Mouse (Mus musculus) embryonic stem cell, embryonic (primary cell): ENCODE results near the gene Usp35.

Experiments used
- CTCF ChIA-PET, 4 experiments: fragments of 300-600 bp in 2 of 4; fragments of 350-600 bp in 2 of 4; sonication (Branson Sonifier 250); formaldehyde crosslinking; loops; one replicate each; lab custom pipeline; 2022; ENCODE audit warnings: inconsistent platforms in 2 of 4; lab: Charles Lee
- POLR2A ChIA-PET, 4 experiments: fragments of 300-600 bp in 2 of 4; fragments of 350-600 bp in 2 of 4; sonication (Branson Sonifier 250); formaldehyde crosslinking; loops; one replicate each; lab custom pipeline; 2022; ENCODE audit warnings: antibody characterized with exemption in 4 of 4, inconsistent platforms in 1 of 4; lab: Charles Lee

The Usp35 gene

DNA sequence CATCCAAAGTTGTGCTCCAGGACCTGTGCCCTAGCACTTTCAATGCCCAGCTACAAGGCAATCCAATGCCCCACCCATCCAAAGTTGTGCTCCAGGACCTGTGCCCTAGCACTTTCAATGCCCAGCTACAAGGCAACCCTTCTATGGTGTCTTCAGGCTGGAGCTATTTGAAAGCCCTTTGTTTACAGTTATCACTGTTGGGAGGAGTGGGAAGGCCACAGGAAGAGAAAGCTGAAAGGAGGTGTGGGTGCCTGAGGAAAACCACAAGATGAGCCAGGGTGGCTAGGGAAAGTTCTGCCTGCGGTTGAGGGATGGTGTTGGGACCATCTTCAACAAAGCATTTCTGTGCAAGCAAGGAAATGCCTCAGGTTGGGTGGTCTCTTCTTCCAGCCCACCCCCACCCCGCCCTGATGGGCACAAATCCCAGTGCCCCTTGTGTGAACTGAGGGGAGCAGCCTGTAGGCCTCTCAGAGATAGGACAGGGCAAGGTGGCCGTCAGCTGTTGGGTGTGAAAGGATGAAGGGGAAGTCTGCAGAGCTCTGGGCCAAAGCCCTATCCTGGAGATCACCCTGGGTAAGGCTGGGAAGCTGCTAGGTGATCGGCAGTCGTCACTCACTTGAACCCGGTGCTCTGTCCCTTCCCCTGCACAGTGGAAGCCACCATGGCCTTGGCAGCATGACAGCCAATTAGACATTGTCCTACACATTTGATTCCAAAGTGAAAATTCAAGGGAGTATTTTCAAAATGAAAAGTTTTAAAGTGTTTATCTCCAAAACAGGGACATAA lies 1.5 kb upstream of the Usp35 start:
- CTCF ChIA-PET = interaction anchor here in 1 of 4 experiments (1.3 kb wide), 1 partner anchor 36 kb away, joined by 8 read pairs; no protein-coding TSS in a partner anchor

DNA sequence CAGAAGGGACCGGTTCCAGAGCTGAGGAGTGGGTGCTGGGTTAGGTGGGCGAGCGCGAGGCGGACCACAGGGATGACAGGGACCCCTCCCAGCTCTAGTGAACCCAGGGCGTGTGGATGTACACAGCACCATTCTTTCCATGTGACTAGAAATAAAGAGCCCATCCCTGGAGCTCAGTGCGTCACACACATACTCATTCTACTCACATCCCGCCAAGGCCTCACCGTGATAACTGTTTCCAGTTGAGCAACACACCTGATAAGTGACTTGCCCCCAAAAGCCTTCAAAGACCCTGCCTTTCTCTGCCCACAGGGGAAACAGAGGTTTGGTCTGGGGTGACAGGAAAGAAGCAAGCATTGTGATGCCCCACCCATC lies 834 bp upstream of the Usp35 start:
- POLR2A ChIA-PET = interaction anchor here in 3 of 4 experiments (0.6 to 2.5 kb wide), 21 partner anchors 8 to 422 kb away, joined by 3 to 30 read pairs (median 4); partner anchors contain the start of genes Alg8 (in 2 of the 3), Aamdc (in 1 of the 3), Aqp11 (in 1 of the 3) and Ints4 (in 1 of the 3)
- CTCF ChIA-PET = interaction anchor here in 1 of 4 experiments (1.3 kb wide), 1 partner anchor 35 kb away, joined by 8 read pairs; no protein-coding TSS in a partner anchor

More for the DNA sequence above, 1.5 kb upstream of the Usp35 start:
- POLR2A ChIA-PET = interaction anchor here in 3 of 4 experiments (0.7 to 2.5 kb wide), 12 partner anchors 8 to 252 kb away, joined by 3 to 30 read pairs (median 5); partner anchors contain the start of genes Alg8 (in 2 of the 3), Aamdc (in 1 of the 3), Gab2 (in 1 of the 3) and Ints4 (in 1 of the 3)

GRCm38 (mm10) chr7:97330931-97331645 lies 732 bp downstream of the Usp35 start:
- CTCF ChIA-PET = interaction anchor here in 1 of 4 experiments (0.8 to 1.3 kb wide), 2 partner anchors 10 to 34 kb away, joined by 3 to 4 read pairs; no protein-coding TSS in a partner anchor
- POLR2A ChIA-PET = interaction anchor here in 1 of 4 experiments (0.5 to 2.9 kb wide), 4 partner anchors 10 to 1889 kb away, joined by 4 to 9 read pairs (median 6); partner anchors contain the start of gene Alg8

DNA sequence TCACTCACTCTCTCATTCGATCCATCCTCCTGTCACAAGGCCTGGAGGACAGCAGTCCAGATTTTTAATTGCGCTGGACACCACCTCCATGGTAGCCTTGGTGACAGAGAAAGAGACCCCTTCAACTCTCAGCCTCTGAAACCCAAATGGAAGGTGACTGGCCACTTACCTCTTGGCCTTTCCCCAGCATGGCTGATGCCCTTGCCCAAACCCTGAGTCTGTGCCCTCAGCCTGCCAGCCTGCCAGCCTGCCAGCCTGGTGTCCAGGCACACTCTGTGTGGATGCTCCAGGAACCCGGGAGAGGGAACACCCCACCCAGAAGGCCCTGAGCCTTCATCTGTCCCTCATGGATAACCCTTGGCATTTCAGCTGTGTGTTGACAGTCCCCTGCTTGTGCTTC lies 2.1 kb downstream of the Usp35 start:
- ChIA-PET POLR2A (interaction anchor here in 2 of 4 experiments (0.7 to 2.9 kb wide), 4 partner anchors 11 to 42 kb away, joined by 3 to 9 read pairs (median 4); partner anchors contain the start of gene Alg8 (in 1 of the 2)), CTCF (interaction anchor here in 1 of 4 experiments (1.3 kb wide), 1 partner anchor 32 kb away, joined by 3 read pairs; no protein-coding TSS in a partner anchor)

- CTCF ChIA-PET = interaction anchor here in 1 of 4 experiments (1.3 kb wide), 1 partner anchor 31 kb away, joined by 3 read pairs; no protein-coding TSS in a partner anchor
- POLR2A ChIA-PET = interaction anchor here in 2 of 4 experiments (0.7 to 2.9 kb wide), 4 partner anchors 12 to 43 kb away, joined by 3 to 9 read pairs (median 4); partner anchors contain the start of gene Alg8 (in 1 of the 2)
Observed at GRCm38 (mm10) chr7:97328891-97329588, 2.8 kb downstream of the Usp35 start.

DNA sequence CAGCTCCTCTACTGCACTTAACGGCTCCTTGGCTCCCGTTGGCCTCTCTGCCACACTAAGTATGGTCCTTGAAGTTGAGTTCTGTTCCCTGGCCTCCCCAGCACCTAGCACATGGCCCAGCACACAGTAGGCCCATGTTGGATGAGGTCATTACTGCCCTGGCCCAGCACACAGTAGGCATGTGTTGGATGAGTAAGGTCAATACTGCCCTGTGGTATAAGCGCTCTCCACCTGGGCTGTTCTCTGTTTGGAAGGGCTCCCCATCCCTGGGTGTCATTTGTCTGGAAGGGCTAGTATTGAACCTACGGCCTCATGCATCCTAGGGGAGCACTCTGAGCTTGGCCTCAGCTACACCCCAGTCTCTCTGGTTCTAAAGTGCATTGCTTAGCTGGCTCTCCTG lies 4.4 kb downstream of the Usp35 start:
- CTCF ChIA-PET = no interaction called here
- POLR2A ChIA-PET = interaction anchor here in 1 of 4 experiments (0.7 to 0.8 kb wide), 2 partner anchors 43 to 45 kb away, joined by 4 to 5 read pairs; no protein-coding TSS in a partner anchor

- ChIA-PET POLR2A (interaction anchor here in 3 of 4 experiments (0.5 to 3.0 kb wide), 10 partner anchors 11 to 374 kb away, joined by 3 to 13 read pairs (median 4); partner anchors contain the start of genes Alg8 (in 2 of the 3) and Nars2 (in 1 of the 3)), CTCF (interaction anchor here in 1 of 4 experiments (1.4 kb wide), 1 partner anchor 28 kb away, joined by 5 read pairs; no protein-coding TSS in a partner anchor)
Observed at GRCm38 (mm10) chr7:97325156-97325985, 6.4 kb downstream of the Usp35 start.

GRCm38 (mm10) chr7:97324342-97324741 lies 7.5 kb downstream of the Usp35 start:
- ChIA-PET CTCF (interaction anchor here in 1 of 4 experiments (0.6 kb wide), 1 partner anchor 17 kb away, joined by 5 read pairs; no protein-coding TSS in a partner anchor), POLR2A (interaction anchor here in 2 of 4 experiments (1.0 to 3.0 kb wide), 4 partner anchors 10 to 47 kb away, joined by 3 to 13 read pairs (median 6); partner anchors contain the start of gene Alg8 (in 1 of the 2))

- CTCF ChIA-PET = no interaction called here
- POLR2A ChIA-PET = interaction anchor here in 2 of 4 experiments (0.5 to 1.4 kb wide), 3 partner anchors 8 to 237 kb away, joined by 3 to 9 read pairs (median 4); partner anchors contain the start of genes Kctd21 (in 1 of the 2) and Usp35 (in 1 of the 2)
Observed at GRCm38 (mm10) chr7:97317706-97318105, 14.1 kb downstream of the Usp35 start.

DNA sequence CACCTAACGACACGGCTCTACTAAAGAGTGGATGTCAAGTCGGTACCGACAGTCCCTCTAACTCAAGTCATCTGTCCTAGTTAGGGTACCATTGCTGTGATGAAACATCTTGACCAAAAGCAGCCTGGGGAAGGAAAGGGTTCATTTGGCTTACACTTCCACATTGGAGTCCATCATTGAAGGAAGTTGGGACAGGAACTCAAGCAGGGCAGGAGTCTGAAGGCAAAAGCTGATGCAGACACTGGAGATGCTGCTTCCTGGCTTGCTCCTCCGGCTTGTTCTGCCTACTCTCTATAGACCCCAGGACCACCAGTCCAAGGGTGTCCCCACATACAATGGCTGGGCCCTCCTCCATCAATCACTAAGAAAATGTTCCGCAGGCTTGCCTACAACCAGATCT lies 16.2 kb downstream of the Usp35 start:
- ChIA-PET POLR2A (interaction anchor here in 1 of 4 experiments (0.6 kb wide), 1 partner anchor 37 kb away, joined by 3 read pairs; no protein-coding TSS in a partner anchor), CTCF (no interaction called here)

DNA sequence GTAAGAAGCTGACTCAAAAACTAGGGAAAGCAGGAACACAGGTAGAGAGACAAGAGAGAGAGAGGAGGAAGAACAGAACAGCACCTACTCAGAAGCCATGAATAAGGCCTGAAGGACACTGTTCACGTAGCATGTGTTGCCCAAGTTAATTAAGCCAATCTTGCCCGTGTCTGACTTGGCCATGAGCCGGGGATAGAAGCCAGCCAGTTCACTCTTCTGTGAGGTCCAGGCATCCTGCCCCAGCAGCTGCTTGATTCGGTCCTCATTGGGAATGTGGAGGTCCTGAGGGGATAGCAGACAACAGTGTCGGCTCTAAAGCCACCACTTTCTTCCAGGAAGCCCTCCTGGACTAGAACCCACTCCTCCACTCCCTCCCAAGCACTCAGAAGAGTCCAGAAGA lies 17.2 kb downstream of the Usp35 start:
- ChIA-PET POLR2A (interaction anchor here in 1 of 4 experiments (0.5 to 1.6 kb wide), 3 partner anchors 9 to 1476 kb away, joined by 4 to 5 read pairs (median 4); partner anchors contain the start of gene Alg8), CTCF (no interaction called here)

DNA sequence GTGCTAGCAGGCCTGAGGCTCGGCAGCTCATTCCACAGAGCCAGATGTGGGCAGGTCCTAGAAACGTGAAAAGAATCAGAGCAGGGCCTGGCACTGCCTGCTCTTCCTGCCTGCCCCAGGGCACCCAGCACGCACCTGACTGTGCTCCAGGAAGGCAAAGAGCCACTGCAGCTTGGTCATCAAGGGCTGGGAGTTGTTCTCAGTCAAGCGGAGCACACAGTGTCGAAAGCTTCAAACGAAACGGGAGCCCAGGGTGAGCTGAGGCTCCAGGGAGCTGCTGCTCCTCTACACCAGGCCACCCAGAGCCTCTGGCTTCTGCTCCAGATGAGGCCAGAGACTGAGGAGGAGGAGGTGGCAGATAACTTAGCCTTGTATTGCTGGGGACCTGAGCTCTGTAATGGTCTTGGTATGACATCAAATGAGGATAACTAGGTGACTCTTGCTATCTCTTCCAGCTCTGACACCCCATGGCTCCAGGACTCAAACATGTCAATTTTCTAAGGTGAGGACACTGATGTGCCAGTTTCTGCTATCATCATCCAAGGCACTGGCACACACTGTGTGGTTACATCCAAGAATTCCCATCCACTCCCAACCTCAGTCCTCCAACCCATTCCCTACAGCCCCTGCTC lies 18.3 kb downstream of the Usp35 start:
- ChIA-PET POLR2A (interaction anchor here in 2 of 4 experiments (0.5 to 1.6 kb wide), 3 partner anchors 10 to 307 kb away, joined by 3 to 4 read pairs (median 4); partner anchors contain the start of gene Alg8 (in 1 of the 2)), CTCF (interaction anchor here in 1 of 4 experiments (0.7 kb wide), 1 partner anchor 16 kb away, joined by 3 read pairs; no protein-coding TSS in a partner anchor)

DNA sequence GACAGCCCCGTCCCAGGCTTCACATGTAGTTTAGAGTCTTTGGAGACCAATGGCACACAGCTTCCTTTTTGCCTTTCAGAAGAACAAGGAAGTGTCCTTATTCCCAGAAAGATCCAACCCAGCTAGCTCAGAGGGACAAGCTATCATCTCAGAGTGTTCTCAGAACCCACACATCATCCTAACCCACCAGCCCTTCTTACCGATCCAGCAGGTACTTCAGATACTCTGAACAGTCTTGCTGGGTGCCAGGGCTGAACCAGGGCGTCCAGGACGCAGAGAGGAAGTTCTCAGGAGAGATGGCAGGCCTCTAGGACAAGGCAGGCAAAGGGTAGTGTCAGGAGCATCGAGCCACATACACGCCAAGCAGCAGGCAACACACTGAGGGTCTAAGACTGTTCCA lies 19.0 kb downstream of the Usp35 start:
- ChIA-PET CTCF (interaction anchor here in 1 of 4 experiments (0.7 kb wide), 1 partner anchor 15 kb away, joined by 3 read pairs; no protein-coding TSS in a partner anchor), POLR2A (interaction anchor here in 1 of 4 experiments (1.6 kb wide), 1 partner anchor 58 kb away, joined by 4 read pairs; the partner anchor contains the start of gene Alg8)

DNA sequence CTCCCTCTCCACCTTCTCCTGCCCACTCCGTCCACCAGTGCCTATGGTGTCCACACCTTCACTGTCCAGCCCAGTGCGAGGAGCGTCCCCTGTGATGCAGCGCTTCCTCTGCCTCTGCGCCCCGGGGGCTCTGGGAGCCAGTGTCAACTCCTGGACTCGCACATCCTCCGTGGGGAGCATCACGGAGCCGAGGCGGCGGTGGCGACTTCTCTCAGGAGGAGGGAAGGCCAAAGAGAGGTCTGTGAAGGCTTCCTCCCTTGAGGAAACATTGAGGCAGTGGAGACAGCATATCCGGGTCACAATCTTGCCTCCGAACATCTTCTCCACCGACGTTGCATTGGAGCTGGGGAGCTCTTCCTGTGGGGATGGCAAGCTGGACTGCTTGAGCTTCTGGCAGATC lies 19.6 kb downstream of the Usp35 start:
- CTCF ChIA-PET = no interaction called here
- POLR2A ChIA-PET = interaction anchor here in 1 of 4 experiments (0.6 kb wide), 1 partner anchor 1049 kb away, joined by 3 read pairs; the partner anchor contains the start of gene Tsku

GRCm38 (mm10) chr7:97311620-97312019 lies 20.2 kb downstream of the Usp35 start:
- CTCF ChIA-PET = interaction anchor here in 1 of 4 experiments (1.0 kb wide), 1 partner anchor 14 kb away, joined by 4 read pairs; no protein-coding TSS in a partner anchor
- POLR2A ChIA-PET = no interaction called here

DNA sequence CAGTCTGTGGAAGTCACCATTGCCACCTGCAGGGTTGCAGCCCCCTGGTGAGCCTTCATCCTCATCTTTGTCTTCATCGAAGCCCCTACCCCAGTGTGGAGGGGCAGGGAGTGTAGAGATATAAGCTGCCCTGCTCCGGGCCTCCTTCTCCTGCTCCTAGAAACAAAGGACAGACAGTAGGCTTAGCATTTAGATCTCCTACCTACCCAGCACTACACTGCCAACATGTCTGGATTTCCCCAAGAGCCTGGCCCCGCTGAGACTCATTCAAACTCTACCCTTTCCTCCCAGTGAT lies 21.5 kb downstream of the Usp35 start:
- ChIA-PET POLR2A (interaction anchor here in 1 of 4 experiments (0.9 kb wide), 1 partner anchor 8 kb away, joined by 4 read pairs; no protein-coding TSS in a partner anchor), CTCF (no interaction called here)
